In genomic region chr7:133856278-133856677, GRCm38 (mm10) we compare ENCODE assay signal across 7 mouse cellular contexts.
A peak's percentile ranks its signal among the peaks of the same experiment; 100 is the strongest.
DNase-seq lines count a peak whose midpoint lies in the region; ATAC-seq lines count a peak whose summit lies in the region.

No protein-coding gene starts in this region.

- WGBS in forebrain, embryonic 16.5 days, result 20% methylated on average over 3 of the region's 3 CpGs
- 25% methylated on average over 3 of the region's 3 CpGs for WGBS in hindbrain, embryonic 13.5 days

- no peaks in the 10 kb centered on the region for H3K36me3 ChIP-seq in forebrain, embryonic 16.5 days (ENCODE audit: control insufficient read depth, insufficient read depth)
- H3K36me3 ChIP-seq in hindbrain, embryonic 13.5 days, result no peaks in the 10 kb centered on the region

- DNase-seq in WW6 (ENCODE audit: low read depth, low spot score), result peak; percentile 34
- DNase-seq in cerebellum, adult 11-12 months, result peak; percentile 36
- peak; percentile 76 for DNase-seq in left cerebral cortex, adult 11 months (ENCODE audit: low spot score)
- DNase-seq in right cerebral cortex, adult 2 months (ENCODE audit: low spot score in 2 of 2), result peak; percentile 85 to 88

- no peak overlapping the region for H3K4me3 ChIP-seq in forebrain, embryonic 16.5 days (replicated peaks; ENCODE audit: low read length)
- no peak overlapping the region for H3K4me3 ChIP-seq in hindbrain, embryonic 13.5 days

- H3K27ac ChIP-seq in forebrain, embryonic 16.5 days (ENCODE audit: low read length), result no peak overlapping the region
- no peak overlapping the region for H3K27ac ChIP-seq in hindbrain, embryonic 13.5 days

- H3K27me3 ChIP-seq in forebrain, embryonic 16.5 days (replicated peaks; ENCODE audit: control insufficient read depth, insufficient read depth, low read length), result no peaks in the 10 kb centered on the region
- H3K27me3 ChIP-seq in hindbrain, embryonic 13.5 days, result 0 out of 2 replicates have a peak, but pooled peaks cover 3% of the 10 kb centered on the region

- peak; percentile 77 for ATAC-seq in forebrain, embryonic 16.5 days
- 0 out of 2 replicates have a peak, but pooled peaks have one; percentile 43 for ATAC-seq in hindbrain, embryonic 13.5 days (ENCODE audit: low FRiP score)
- ATAC-seq in megakaryocyte, adult 5-6 weeks (ENCODE audit: poor library complexity, severe bottlenecking), result peak; percentile 89

- H3K4me1 ChIP-seq in forebrain, embryonic 16.5 days (replicated peaks; ENCODE audit: control insufficient read depth, insufficient read depth, low read length), result 0 out of 2 replicates have a peak, but pooled peaks cover 3% of the 10 kb centered on the region
- H3K4me1 ChIP-seq in hindbrain, embryonic 13.5 days (replicated peaks), result peaks cover 3% of the 10 kb centered on the region; the same call in 1 of the 2 replicates

- no peak overlapping the region for H3K4me2 ChIP-seq in forebrain, embryonic 16.5 days (ENCODE audit: low read length)
- no peak overlapping the region for H3K4me2 ChIP-seq in hindbrain, embryonic 13.5 days

- H3K9ac ChIP-seq in forebrain, embryonic 16.5 days (replicated peaks; ENCODE audit: low read depth, low read length), result no peak overlapping the region
- no peak overlapping the region; the same call in 1 of the 2 replicates for H3K9ac ChIP-seq in hindbrain, embryonic 13.5 days

- H3K9me3 ChIP-seq in forebrain, embryonic 16.5 days (ENCODE audit: control insufficient read depth, low read length), result no peaks in the 10 kb centered on the region
- no peaks in the 10 kb centered on the region for H3K9me3 ChIP-seq in hindbrain, embryonic 13.5 days

Comparison
In these comparisons a context has a peak if more than half of its experiments do, and no peak if none do; other contexts are left out.
1. DNase-seq: peak in every context shown above with its lines; median percentile 86 in right cerebral cortex, adult 2 months; 76 in left cerebral cortex, adult 11 months; 36 in cerebellum, adult 11-12 months; 34 in WW6.